Mouse (Mus musculus) ES-E14 (cell line): ENCODE data around the gene Ccdc40.

ENCODE experiments used
- HCFC1 ChIP-seq: IDR thresholded peaks from 2 replicates; pipeline ENCODE4 v1.6.1; 2012; ENCODE audit warnings: low read length, inconsistent platforms, borderline replicate concordance; ENCODE audit not compliant: insufficient read depth
- ZC3H11A ChIP-seq: IDR thresholded peaks from 2 replicates; pipeline ENCODE4 v1.6.1; 2012; ENCODE audit warnings: low read depth, mild to moderate bottlenecking, inconsistent platforms, low read length, borderline replicate concordance
- ZNF384 ChIP-seq: IDR thresholded peaks from 2 replicates; pipeline ENCODE4 v1.6.1; 2012; ENCODE audit warnings: low read depth, low read length, inconsistent platforms

GRCm38 (mm10) chr11:119211604-119212309 is 16.6 kb upstream of the Ccdc40 start:
- TF ChIP-seq HCFC1 (no peak), ZNF384 (no peak), ZC3H11A (no peak)
